Mouse (Mus musculus) kidney, embryonic 14.5 days (tissue): ENCODE results near the gene Nol11. TPM values are rescaled to one million over a fixed set of nuclear protein-coding genes. Genes with fewer than 3 reads are reported as not detected.

ENCODE experiments used
- polyA plus RNA-seq: library from polyadenylated mRNA; unstranded; fragments of >200 nt; fragmentation: Nextera tagmentation; extraction: Ambion mirVana; gene quantifications from 2 replicates; pipeline ENCODE4 v1.2.1, GENCODE M21; 2014

Gene Nol11
- polyA plus RNA-seq, 1 experiment from 2014 or later: 70.4 TPM

Other genes with a start within 250 kb of the Nol11 start
- gene Kpna2, start 189.8 kb downstream of the Nol11 start, polyA plus RNA-seq: 403 and 460 TPM in 2 replicates
- 3.1 and 3.4 TPM in 2 replicates for gene 1810010H24Rik, start 163.7 kb downstream of the Nol11 start, polyA plus RNA-seq
- 51.7 and 51.8 TPM in 2 replicates for gene Bptf, start 57.3 kb downstream of the Nol11 start, polyA plus RNA-seq